Mouse (Mus musculus): ENCODE results near the gene Pus3.

- TF ChIP-seq EP300 (IDR thresholded peaks at IDR 0.05; ENCODE audit: low read depth) (no peak), CTCF (IDR thresholded peaks at IDR 0.05; ENCODE audit: low read depth) (no peak)
These were observed 3.2 kb downstream of the Pus3 start for GRCm38 (mm10) chr9:35561583-35561982.
